Mouse (Mus musculus): ENCODE data around the gene Slc5a4a.

Slc5a4a gene

DNA sequence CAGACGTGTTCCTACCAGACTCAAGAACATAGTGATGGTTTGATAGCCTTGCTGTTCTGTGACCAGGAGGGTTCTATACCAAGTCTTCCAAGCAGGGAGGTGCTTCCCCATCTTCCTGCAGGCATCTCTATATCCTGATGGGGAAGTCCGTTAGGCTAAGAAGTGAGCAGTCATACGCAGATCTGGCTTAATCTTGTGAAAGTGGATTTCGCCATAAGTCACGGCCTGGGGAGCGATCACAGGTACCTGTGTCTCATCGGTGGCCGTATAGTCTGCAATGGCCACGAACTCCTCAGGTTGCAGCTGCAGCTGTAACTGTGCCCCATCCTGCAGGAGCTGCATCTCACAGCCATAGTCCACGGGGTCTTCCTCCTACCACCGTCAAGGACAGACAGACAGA lies 78.7 kb downstream of the Slc5a4a start:
- no peak for DNase-seq

DNA sequence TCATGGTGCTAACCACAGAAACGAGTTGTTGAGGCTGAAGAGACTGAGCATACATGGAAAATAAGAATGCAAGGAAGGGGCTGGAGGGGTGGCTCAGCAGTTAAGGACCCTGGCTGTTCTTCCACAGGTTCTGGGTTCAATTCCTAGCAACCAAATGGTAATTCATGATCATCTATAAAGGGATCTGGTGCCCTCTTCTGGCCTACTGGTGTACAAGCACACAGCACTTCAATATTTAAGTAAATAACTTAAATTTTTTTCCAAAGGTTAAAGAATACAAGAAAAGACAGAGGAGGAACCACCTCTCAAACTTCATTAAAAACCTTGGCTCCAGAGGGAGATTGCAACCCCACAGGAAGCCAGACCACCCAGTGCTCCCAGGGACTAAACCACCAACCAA lies 82.4 kb downstream of the Slc5a4a start:
- no peak for DNase-seq

DNA sequence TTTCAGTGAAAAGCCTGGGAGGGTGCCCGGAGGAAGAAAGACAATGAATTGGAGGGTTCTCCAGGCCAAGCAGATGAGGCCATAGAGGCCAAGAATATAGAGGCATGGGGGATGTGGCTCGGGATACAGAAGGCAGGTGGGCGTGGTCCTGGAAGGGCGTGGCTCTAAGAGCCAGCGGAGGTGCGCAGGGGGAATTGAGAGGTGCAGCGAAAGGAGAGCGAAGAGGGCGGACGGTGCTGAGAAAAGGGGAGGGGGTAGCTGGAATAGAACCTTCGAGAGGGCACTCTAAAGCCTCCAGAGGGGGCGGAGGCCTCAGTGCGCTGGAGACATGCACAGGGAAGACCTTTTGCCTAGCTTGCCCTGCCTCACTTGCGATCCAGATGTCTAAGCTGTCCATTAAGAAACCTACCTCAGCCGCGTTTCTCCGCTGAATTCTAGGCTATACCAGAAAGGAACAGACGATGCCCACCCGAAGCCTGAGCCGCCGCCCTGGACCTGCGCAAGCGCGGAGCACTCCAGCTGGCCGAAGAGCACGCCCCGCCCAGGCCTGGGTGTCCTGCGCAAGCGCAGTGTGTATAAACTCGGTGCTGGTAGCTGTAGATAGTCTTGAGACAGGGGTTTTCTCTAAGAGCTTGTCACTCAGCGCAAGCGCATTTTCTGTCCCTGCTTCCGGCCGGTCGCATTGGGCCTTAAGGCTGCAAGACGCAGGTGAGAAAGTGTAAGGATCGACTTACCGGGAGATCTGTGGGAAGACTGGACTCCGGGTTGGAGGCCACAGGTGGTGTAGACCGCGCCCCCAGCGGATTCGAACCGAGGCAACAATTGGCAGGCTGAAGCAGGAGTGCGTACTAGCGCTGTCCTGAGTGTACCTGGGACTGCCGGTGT lies 90.3 kb downstream of the Slc5a4a start, which contains the start of gene Prmt2:
TSS of gene Prmt2 (minus strand) at position 525 of the 885 bp plus-strand sequence.
- DNase-seq = peak; percentile 89
